Mouse (Mus musculus): ENCODE results near the gene Hirip3. TPM values are rescaled to one million over a fixed set of nuclear protein-coding genes. Genes with fewer than 3 reads are reported as not detected.

Gene Hirip3
- polyA plus RNA-seq (2017; shearing (Covaris generic)): 10.0 TPM

GRCm38 (mm10) chr7:126861429-126862130, at the start of gene Hirip3:
Hirip3 (plus strand) TSS chr7:126861972.

GRCm38 (mm10) chr7:126831539-126831938, 30.2 kb upstream of the Hirip3 start, which contains the start of gene 4930451I11Rik:
4930451I11Rik (minus strand) TSS chr7:126831639.

GRCm38 (mm10) chr7:126847116-126847420, 14.7 kb upstream of the Hirip3 start, which contains the start of gene Doc2a:
Doc2a (plus strand) TSS chr7:126847416.

GRCm38 (mm10) chr7:126862147-126862784, 494 bp downstream of the Hirip3 start, which contains the start of gene Ino80e:
Ino80e (minus strand) TSS chr7:126862377.

GRCm38 (mm10) chr7:126884286-126885164, 22.8 kb downstream of the Hirip3 start, which contains the start of gene Taok2:
Taok2 (minus strand) TSS chr7:126884703.

Other genes with a start within 250 kb of the Hirip3 start
- gene Nupr1, start 231.1 kb upstream of the Hirip3 start, polyA plus RNA-seq (2017; shearing (Covaris generic)): not detected
- gene Sgf29, start 212.7 kb upstream of the Hirip3 start, polyA plus RNA-seq (2017; shearing (Covaris generic)): 89.1 TPM
- gene Sult1a1, start 185.5 kb upstream of the Hirip3 start, polyA plus RNA-seq (2017; shearing (Covaris generic)): 0.36 TPM
- 80.9 TPM for gene Bola2, start 166.6 kb upstream of the Hirip3 start, polyA plus RNA-seq (2017; shearing (Covaris generic))
- 3.5 TPM for gene Slx1b, start 166.2 kb upstream of the Hirip3 start, polyA plus RNA-seq (2017; shearing (Covaris generic))
- gene Coro1a, start 154.2 kb upstream of the Hirip3 start, polyA plus RNA-seq (2017; shearing (Covaris generic)): 2,123 TPM
- gene Mapk3, start 102.4 kb upstream of the Hirip3 start, polyA plus RNA-seq (2017; shearing (Covaris generic)): 20.2 TPM
- 0.81 TPM for gene Gdpd3, start 95.6 kb upstream of the Hirip3 start, polyA plus RNA-seq (2017; shearing (Covaris generic))
- 416 TPM for gene Ypel3, start 85.0 kb upstream of the Hirip3 start, polyA plus RNA-seq (2017; shearing (Covaris generic))
- 5.2 TPM for gene Tbx6, start 80.5 kb upstream of the Hirip3 start, polyA plus RNA-seq (2017; shearing (Covaris generic))
- gene Ppp4c, start 69.5 kb upstream of the Hirip3 start, polyA plus RNA-seq (2017; shearing (Covaris generic)): 341 TPM
- gene Fam57b, start 64.3 kb upstream of the Hirip3 start, polyA plus RNA-seq (2017; shearing (Covaris generic)): not detected
- not detected for gene 4930451I11Rik, start 30.3 kb upstream of the Hirip3 start, polyA plus RNA-seq (2017; shearing (Covaris generic))
- not detected for gene Doc2a, start 14.6 kb upstream of the Hirip3 start, polyA plus RNA-seq (2017; shearing (Covaris generic))
- 49.0 TPM for gene Ino80e, start 405 bp downstream of the Hirip3 start, polyA plus RNA-seq (2017; shearing (Covaris generic))
- gene Taok2, start 22.7 kb downstream of the Hirip3 start, polyA plus RNA-seq (2017; shearing (Covaris generic)): 44.2 TPM
- gene Tmem219, start 60.9 kb downstream of the Hirip3 start, polyA plus RNA-seq (2017; shearing (Covaris generic)): 32.2 TPM
- 37.5 TPM for gene Kctd13, start 66.9 kb downstream of the Hirip3 start, polyA plus RNA-seq (2017; shearing (Covaris generic))
- not detected for gene Asphd1, start 87.6 kb downstream of the Hirip3 start, polyA plus RNA-seq (2017; shearing (Covaris generic))
- 0.36 TPM for gene Sez6l2, start 88.6 kb downstream of the Hirip3 start, polyA plus RNA-seq (2017; shearing (Covaris generic))
- 143 TPM for gene Cdipt, start 113.9 kb downstream of the Hirip3 start, polyA plus RNA-seq (2017; shearing (Covaris generic))
- 0.70 TPM for gene Cdiptos, start 114.1 kb downstream of the Hirip3 start, polyA plus RNA-seq (2017; shearing (Covaris generic))
- 34.6 TPM for gene Mvp, start 152.6 kb downstream of the Hirip3 start, polyA plus RNA-seq (2017; shearing (Covaris generic))
- gene Pagr1b, start 154.5 kb downstream of the Hirip3 start, polyA plus RNA-seq (2017; shearing (Covaris generic)): 2.0 TPM
- gene Pagr1a, start 155.4 kb downstream of the Hirip3 start, polyA plus RNA-seq (2017; shearing (Covaris generic)): 34.0 TPM
- gene Gm42742, start 159.1 kb downstream of the Hirip3 start, polyA plus RNA-seq (2017; shearing (Covaris generic)): 30.6 TPM
- 2.7 TPM for gene Prrt2, start 159.2 kb downstream of the Hirip3 start, polyA plus RNA-seq (2017; shearing (Covaris generic))
- 76.6 TPM for gene Maz, start 165.1 kb downstream of the Hirip3 start, polyA plus RNA-seq (2017; shearing (Covaris generic))
- gene Kif22, start 180.5 kb downstream of the Hirip3 start, polyA plus RNA-seq (2017; shearing (Covaris generic)): 4.4 TPM
- gene Zg16, start 225.4 kb downstream of the Hirip3 start, polyA plus RNA-seq (2017; shearing (Covaris generic)): not detected
- 117 TPM for gene AI467606, start 229.4 kb downstream of the Hirip3 start, polyA plus RNA-seq (2017; shearing (Covaris generic))